Mouse (Mus musculus) embryonic fibroblast, embryonic 13.5 days (primary cell): ENCODE data around the gene Metap1d. TPM values are rescaled to one million over a fixed set of nuclear protein-coding genes. Genes with fewer than 3 reads are reported as not detected.

Experiments used
- H3K27ac ChIP-seq: 2 replicates; pipeline ENCODE4 v1.5.1; 2012; ENCODE audit warnings: low read length, control low read depth, inconsistent platforms; ENCODE audit not compliant: insufficient read depth
- H3K4me1 ChIP-seq: 2 replicates; pipeline ENCODE4 v1.6.1; 2011; ENCODE audit warnings: low read length; ENCODE audit not compliant: control insufficient read depth, insufficient read depth
- H3K4me3 ChIP-seq: 2 replicates; pipeline ENCODE4 v1.5.1; 2011; ENCODE audit warnings: mild to moderate bottlenecking, control low read depth, low read length; ENCODE audit not compliant: insufficient read depth
- CTCF ChIP-seq: IDR thresholded peaks from 2 replicates; pipeline ENCODE4 v1.5.1; 2011; ENCODE audit warnings: mild to moderate bottlenecking, control low read depth, low read length, moderate library complexity, borderline replicate concordance; ENCODE audit not compliant: insufficient read depth
- POLR2A ChIP-seq: IDR thresholded peaks from 2 replicates; pipeline ENCODE4 v1.6.1; 2011; ENCODE audit warnings: low read depth, mild to moderate bottlenecking, control low read depth, low read length, moderate library complexity
- polyA plus RNA-seq: library from polyadenylated mRNA; stranded (reverse); fragments of >200 nt; gene quantifications from 2 replicates; pipeline ENCODE4 v1.2.4, GENCODE M21; 2011; ENCODE audit warnings: low read depth; ENCODE audit not compliant: missing spikeins, insufficient read length

Gene Metap1d
- 25.3 and 37.1 TPM in 2 replicates for polyA plus RNA-seq

GRCm38 (mm10) chr2:71453161-71453916 lies at the start of gene Metap1d:
Metap1d (plus strand) TSS chr2:71453276.
- peak within 1 kb of the TSS; percentile 4 for H3K27ac ChIP-seq
- H3K4me1 ChIP-seq = no peaks in the 10 kb centered on the region
- peak within 1 kb of the TSS; percentile 73 for H3K4me3 ChIP-seq
- TF ChIP-seq CTCF (no peak), POLR2A (peak; percentile 82)

GRCm38 (mm10) chr2:71405613-71406012 lies 47.5 kb upstream of the Metap1d start:
- H3K4me3 ChIP-seq = no peak overlapping the region
- H3K4me1 ChIP-seq = no peaks in the 10 kb centered on the region
- H3K27ac ChIP-seq = no peak overlapping the region
- TF ChIP-seq CTCF (no peak), POLR2A (no peak)

GRCm38 (mm10) chr2:71418760-71419280 lies 34.3 kb upstream of the Metap1d start:
- H3K4me3 ChIP-seq = no peak overlapping the region
- no peak overlapping the region for H3K27ac ChIP-seq
- H3K4me1 ChIP-seq = peaks cover 3% of the 10 kb centered on the region
- TF ChIP-seq CTCF (no peak), POLR2A (no peak)

GRCm38 (mm10) chr2:71419408-71419807 lies 33.7 kb upstream of the Metap1d start:
- TF ChIP-seq CTCF (no peak), POLR2A (no peak)
- Histone ChIP-seq H3K27ac (no peak overlapping the region), H3K4me1 (peaks cover 3% of the 10 kb centered on the region), H3K4me3 (no peak overlapping the region)

GRCm38 (mm10) chr2:71420895-71421425 lies 32.1 kb upstream of the Metap1d start:
- TF ChIP-seq CTCF (no peak), POLR2A (no peak)

GRCm38 (mm10) chr2:71424545-71424944 lies 28.5 kb upstream of the Metap1d start:
- Histone ChIP-seq H3K27ac (no peak overlapping the region), H3K4me3 (no peak overlapping the region), H3K4me1 (no peaks in the 10 kb centered on the region)
- TF ChIP-seq CTCF = no peak
- no peak for TF ChIP-seq POLR2A

More at GRCm38 (mm10) chr2:71420895-71421425, 32.1 kb upstream of the Metap1d start:
- Histone ChIP-seq H3K27ac (no peak overlapping the region), H3K4me3 (no peak overlapping the region), H3K4me1 (peaks cover 3% of the 10 kb centered on the region)

- Histone ChIP-seq H3K4me1 (no peaks in the 10 kb centered on the region), H3K4me3 (no peak overlapping the region), H3K27ac (no peak overlapping the region)
- TF ChIP-seq CTCF (no peak), POLR2A (no peak)
Measured at GRCm38 (mm10) chr2:71435440-71435839, 17.6 kb upstream of the Metap1d start.

- TF ChIP-seq CTCF (no peak), POLR2A (no peak)
Measured at GRCm38 (mm10) chr2:71443376-71443775, 9.7 kb upstream of the Metap1d start.

GRCm38 (mm10) chr2:71445536-71446196 lies 7.4 kb upstream of the Metap1d start:
- no peak overlapping the region for H3K4me3 ChIP-seq
- no peak overlapping the region for H3K27ac ChIP-seq
- TF ChIP-seq POLR2A = no peak
- H3K4me1 ChIP-seq = no peaks in the 10 kb centered on the region

More at GRCm38 (mm10) chr2:71443376-71443775, 9.7 kb upstream of the Metap1d start:
- Histone ChIP-seq H3K27ac (no peak overlapping the region), H3K4me3 (no peak overlapping the region), H3K4me1 (no peaks in the 10 kb centered on the region)

GRCm38 (mm10) chr2:71449604-71450003 lies 3.5 kb upstream of the Metap1d start:
- Histone ChIP-seq H3K4me3 (no peak overlapping the region), H3K4me1 (no peaks in the 10 kb centered on the region), H3K27ac (no peak overlapping the region)
- no peak for TF ChIP-seq POLR2A
- TF ChIP-seq CTCF = no peak
